Mouse (Mus musculus): Measurements from ENCODE around the gene Rgs5. TPM values are rescaled to one million over a fixed set of nuclear protein-coding genes. Genes with fewer than 3 reads are reported as not detected.

The Rgs5 gene
- polyA plus RNA-seq, 1 experiment from 2014 or later: 5.8 TPM

GRCm38 (mm10) chr1:169736139-169736538, 80.8 kb downstream of the Rgs5 start:
- Histone ChIP-seq H3K4me3 (no peak overlapping the region), H3K4me1 (no peaks in the 10 kb centered on the region), H3K4me2 (replicated peaks) (no peak overlapping the region), H3K9ac (no peak overlapping the region), H3K27ac (no peak overlapping the region), H3K27me3 (no peaks in the 10 kb centered on the region), H3K36me3 (no peaks in the 10 kb centered on the region), H3K9me3 (replicated peaks) (no peaks in the 10 kb centered on the region)
- 80% methylated on average over 6 of the region's 6 CpGs for WGBS
- no peak for ATAC-seq (ENCODE audit: low FRiP score)

DNA sequence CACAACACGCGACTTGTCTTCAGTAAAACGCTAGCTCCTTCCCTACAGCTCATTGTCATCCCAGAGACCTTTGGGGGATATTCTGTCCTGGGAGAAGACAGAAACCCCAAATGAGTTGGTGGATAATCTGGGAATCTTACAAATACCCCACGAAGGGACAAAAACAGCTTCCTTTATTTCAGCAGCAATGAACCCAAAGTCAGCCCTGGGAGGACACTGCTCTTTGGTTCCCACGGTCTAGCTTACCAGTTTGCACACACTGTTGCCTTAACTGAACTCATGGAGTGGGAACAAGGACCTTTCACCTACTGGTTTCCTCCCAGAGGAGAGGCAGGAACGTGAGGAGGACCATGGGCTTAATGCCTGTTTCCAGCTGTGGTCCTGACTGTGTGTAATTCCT, 81.9 kb downstream of the Rgs5 start:
- Histone ChIP-seq H3K4me1 (no peaks in the 10 kb centered on the region), H3K27ac (no peak overlapping the region), H3K9ac (no peak overlapping the region), H3K27me3 (no peaks in the 10 kb centered on the region), H3K9me3 (replicated peaks) (no peaks in the 10 kb centered on the region), H3K4me3 (no peak overlapping the region), H3K36me3 (no peaks in the 10 kb centered on the region), H3K4me2 (replicated peaks) (no peak overlapping the region)
- 83% methylated on average over 6 of the region's 6 CpGs for WGBS
- ATAC-seq (ENCODE audit: low FRiP score): no peak

GRCm38 (mm10) chr1:169741147-169741546, 85.8 kb downstream of the Rgs5 start:
- H3K4me3 ChIP-seq: no peak overlapping the region
- no peak overlapping the region for H3K27ac ChIP-seq
- no peak overlapping the region for H3K4me2 ChIP-seq (replicated peaks)
- H3K4me1 ChIP-seq: no peaks in the 10 kb centered on the region
- H3K9me3 ChIP-seq (replicated peaks): no peaks in the 10 kb centered on the region
- WGBS: 86% methylated on average over 5 of the region's 5 CpGs
- no peaks in the 10 kb centered on the region for H3K36me3 ChIP-seq
- no peak overlapping the region for H3K9ac ChIP-seq
- no peaks in the 10 kb centered on the region for H3K27me3 ChIP-seq
- ATAC-seq (ENCODE audit: low FRiP score): no peak

Other genes starting within 250 kb of the Rgs5 start
- 47.1 and 47.9 TPM in 2 replicates for gene Nuf2, start 124.0 kb upstream of the Rgs5 start, polyA plus RNA-seq (2016; fragmentation: Nextera tagmentation; extraction: Ambion mirVana)
- 20.1 and 24.5 TPM in 2 replicates for gene Rgs4, start 92.1 kb downstream of the Rgs5 start, polyA plus RNA-seq (2016; fragmentation: Nextera tagmentation; extraction: Ambion mirVana)

Data from hindbrain, embryonic 12.5 days (tissue).